Mouse (Mus musculus): ENCODE measurements at regions not wholly inside any gene's neighbourhood (a gene's known extent, or its start where the extent isn't known, plus 50 kb on each side); places are given as distances from the start of the nearest gene placed in this dataset.

- no peak for DNase-seq (ENCODE audit: low spot score)
Measured at GRCm38 (mm10) chr2:167848468-167849440, 83.1 kb upstream of the Ptpn1 start.

- no peak for DNase-seq (ENCODE audit: low spot score)
Measured at GRCm38 (mm10) chr2:167847281-167848077, 84.4 kb upstream of the Ptpn1 start.

- DNase-seq (ENCODE audit: low spot score), result no peak
Measured at GRCm38 (mm10) chr2:167845370-167845769, 86.5 kb upstream of the Ptpn1 start.

- no peak for DNase-seq (ENCODE audit: low spot score)
Measured at GRCm38 (mm10) chr2:167844556-167844955, 87.3 kb upstream of the Ptpn1 start.

GRCm38 (mm10) chr2:167843921-167844320 is 87.9 kb upstream of the Ptpn1 start:
- no peak for DNase-seq (ENCODE audit: low spot score)

- no peak for DNase-seq (ENCODE audit: low spot score)
Measured at GRCm38 (mm10) chr2:167842993-167843392, 88.9 kb upstream of the Ptpn1 start.

- DNase-seq (ENCODE audit: low spot score), result no peak
Measured at GRCm38 (mm10) chr2:167842473-167842872, 89.4 kb upstream of the Ptpn1 start.

GRCm38 (mm10) chr2:167841339-167842240 is 90.3 kb upstream of the Ptpn1 start:
- DNase-seq (ENCODE audit: low spot score), result no peak

GRCm38 (mm10) chr2:167840344-167840743 is 91.5 kb upstream of the Ptpn1 start:
- no peak for DNase-seq (ENCODE audit: low spot score)

- DNase-seq (ENCODE audit: low spot score), result no peak
Measured at GRCm38 (mm10) chr2:167839324-167839981, 92.4 kb upstream of the Ptpn1 start.

- DNase-seq (ENCODE audit: low spot score), result no peak
Measured at GRCm38 (mm10) chr2:167837596-167837995, 94.3 kb upstream of the Ptpn1 start.

- no peak for DNase-seq (ENCODE audit: low spot score)
Measured at GRCm38 (mm10) chr2:167836611-167837010, 95.2 kb upstream of the Ptpn1 start.

GRCm38 (mm10) chr2:167834605-167835004 is 97.3 kb upstream of the Ptpn1 start:
- peak; percentile 65 for DNase-seq (ENCODE audit: low spot score)

GRCm38 (mm10) chr2:167833290-167833953 is 98.4 kb upstream of the Ptpn1 start:
- DNase-seq (ENCODE audit: low spot score), result peak; percentile 55

- DNase-seq (ENCODE audit: low spot score), result no peak
Measured at GRCm38 (mm10) chr2:167831076-167832039, 100.5 kb upstream of the Ptpn1 start.

- no peak for DNase-seq (ENCODE audit: low spot score)
Measured at GRCm38 (mm10) chr2:167828258-167828657, 103.6 kb upstream of the Ptpn1 start.

- DNase-seq (ENCODE audit: low spot score), result no peak
Measured at GRCm38 (mm10) chr2:167826922-167827703, 104.7 kb upstream of the Ptpn1 start.

GRCm38 (mm10) chr2:167823513-167823912 is 108.3 kb upstream of the Ptpn1 start:
- peak; percentile 51 for DNase-seq (ENCODE audit: low spot score)

- no peak for DNase-seq (ENCODE audit: low spot score)
Measured at GRCm38 (mm10) chr2:167823044-167823443, 108.8 kb upstream of the Ptpn1 start.
